In the genomic region with DNA sequence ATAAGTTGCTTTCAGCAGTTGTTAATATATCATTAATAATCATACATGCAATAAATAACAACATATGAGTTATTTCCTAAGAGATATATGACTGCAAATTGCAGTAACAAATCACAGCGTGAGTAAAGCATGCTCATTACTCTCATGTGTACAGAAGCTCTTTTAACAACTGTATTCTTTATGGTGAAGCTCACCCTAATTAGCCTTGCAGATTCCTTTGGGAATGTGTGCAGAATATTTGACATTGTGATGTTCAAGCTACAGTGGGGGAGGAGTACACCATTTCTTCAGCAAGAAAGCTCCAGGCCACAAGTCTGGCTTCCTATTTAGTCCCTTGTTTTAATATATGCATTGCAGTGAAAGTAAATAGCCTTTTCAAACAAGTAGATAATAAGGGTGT, we compare ENCODE assay signal across 17 mouse cellular contexts.
DNase-seq lines count a peak whose midpoint lies in the region; ATAC-seq and TF ChIP-seq lines count a peak whose summit lies in the region.
"Had no signal": no experiment of that assay in that cellular context is flagged by ENCODE, and none has a peak within 500 bp of the region (broad histone marks: within the 10 kb centered on the region; RNA-seq: fewer than 3 reads in every experiment).

No protein-coding gene starts in this region.

- H3K4me2 ChIP-seq in forebrain, embryonic 13.5 days: no peak overlapping the region
- H3K4me2 ChIP-seq in hindbrain, embryonic 16.5 days (ENCODE audit: low read length): no peak overlapping the region
- no peak overlapping the region for H3K4me2 ChIP-seq in neural tube, embryonic 12.5 days (replicated peaks)
- H3K4me2 ChIP-seq: kidney, embryonic 15.5 days; limb, embryonic 15.5 days had no signal

- H3K9ac ChIP-seq in forebrain, embryonic 13.5 days: no peak overlapping the region
- no peak overlapping the region for H3K9ac ChIP-seq in hindbrain, embryonic 16.5 days (ENCODE audit: low read depth, low read length)
- no peak overlapping the region for H3K9ac ChIP-seq in neural tube, embryonic 12.5 days
- H3K9ac ChIP-seq: kidney, embryonic 15.5 days; limb, embryonic 15.5 days; liver, postnatal 0 days had no signal

- 16% methylated on average over 1 of the region's 1 CpGs for WGBS in forebrain, embryonic 13.5 days
- WGBS in hindbrain, embryonic 16.5 days: 11% methylated on average over 1 of the region's 1 CpGs
- 33% methylated on average over 1 of the region's 1 CpGs for WGBS in neural tube, embryonic 12.5 days

- no peak overlapping the region for H3K4me3 ChIP-seq in forebrain, embryonic 13.5 days
- no peak overlapping the region for H3K4me3 ChIP-seq in hindbrain, embryonic 16.5 days (ENCODE audit: low read length)
- no peak overlapping the region for H3K4me3 ChIP-seq in neural tube, embryonic 12.5 days
- H3K4me3 ChIP-seq: gastrocnemius, adult 2 months; heart, adult 2 months; kidney, embryonic 15.5 days; limb, embryonic 15.5 days had no signal

- intact Hi-C loops in gastrocnemius, postnatal 36 days (cut with DNase I): no loop called here

- H3K36me3 ChIP-seq in forebrain, embryonic 13.5 days (ENCODE audit: poor library complexity, severe bottlenecking): no peaks in the 10 kb centered on the region
- no peaks in the 10 kb centered on the region for H3K36me3 ChIP-seq in hindbrain, embryonic 16.5 days (ENCODE audit: control insufficient read depth, insufficient read depth, low read length)
- no peaks in the 10 kb centered on the region for H3K36me3 ChIP-seq in neural tube, embryonic 12.5 days
- H3K36me3 ChIP-seq: kidney, embryonic 15.5 days; limb, embryonic 15.5 days had no signal

- H3K27ac ChIP-seq in forebrain, embryonic 13.5 days: no peak overlapping the region
- no peak overlapping the region for H3K27ac ChIP-seq in hindbrain, embryonic 16.5 days (ENCODE audit: low read depth, low read length)
- no peak overlapping the region for H3K27ac ChIP-seq in neural tube, embryonic 12.5 days
- H3K27ac ChIP-seq: gastrocnemius, adult 2 months; heart, adult 2 months; kidney, embryonic 15.5 days; limb, embryonic 15.5 days; macrophage had no signal

- peaks cover 22% of the 10 kb centered on the region for H3K4me1 ChIP-seq in forebrain, embryonic 13.5 days
- H3K4me1 ChIP-seq in hindbrain, embryonic 16.5 days (ENCODE audit: control insufficient read depth, insufficient read depth, low read depth, low read length): 0 out of 2 replicates have a peak, but pooled peaks cover 2% of the 10 kb centered on the region
- H3K4me1 ChIP-seq in neural tube, embryonic 12.5 days: no peaks in the 10 kb centered on the region
- H3K4me1 ChIP-seq: kidney, embryonic 15.5 days; limb, embryonic 15.5 days had no signal

- no peak for TF ChIP-seq CTCF in brain, embryonic 14.5 days (IDR thresholded peaks at IDR 0.05; ENCODE audit: borderline replicate concordance, extremely low read depth, insufficient read depth, insufficient read length)

- peak; percentile 90 for ATAC-seq in forebrain, embryonic 13.5 days
- peak; percentile 67; the same call in 1 of the 2 replicates for ATAC-seq in hindbrain, embryonic 16.5 days
- ATAC-seq in neural tube, embryonic 12.5 days (ENCODE audit: low FRiP score, low read depth): peak; percentile 69
- ATAC-seq: CD4-positive, CD25-positive, alpha-beta regulatory T cell, adult 4 months; liver, postnatal 0 days had no signal

- no peak for TF ChIP-seq POLR2A in brain, embryonic 14.5 days (IDR thresholded peaks at IDR 0.05; ENCODE audit: borderline replicate concordance, extremely low read depth, insufficient read depth, insufficient read length, poor library complexity, severe bottlenecking)

- DNase-seq in brain, embryonic 14.5 days (ENCODE audit: low read depth): peak; percentile 92
- DNase-seq in right cerebral cortex, postnatal 25 days: no peak
- DNase-seq in gastrocnemius, postnatal 36 days: no peak
- DNase-seq in lung, adult 18-20 months: no peak
- DNase-seq: adrenal gland, postnatal 36 days; cerebellum, adult 9-11 months; gastrocnemius, adult 2 months; heart, adult 2 months; liver, postnatal 0 days; thymus, adult 2 months had no signal

- no peaks in the 10 kb centered on the region for H3K9me3 ChIP-seq in forebrain, embryonic 13.5 days (replicated peaks)
- no peaks in the 10 kb centered on the region for H3K9me3 ChIP-seq in hindbrain, embryonic 16.5 days (ENCODE audit: control insufficient read depth, low read length)
- no peaks in the 10 kb centered on the region for H3K9me3 ChIP-seq in neural tube, embryonic 12.5 days
- H3K9me3 ChIP-seq: kidney, embryonic 15.5 days; limb, embryonic 15.5 days had no signal

- no peaks in the 10 kb centered on the region for H3K27me3 ChIP-seq in forebrain, embryonic 13.5 days
- H3K27me3 ChIP-seq in hindbrain, embryonic 16.5 days (replicated peaks; ENCODE audit: control insufficient read depth, insufficient read depth, low read length): no peaks in the 10 kb centered on the region
- no peaks in the 10 kb centered on the region for H3K27me3 ChIP-seq in neural tube, embryonic 12.5 days (replicated peaks)
- H3K27me3 ChIP-seq: kidney, embryonic 15.5 days; limb, embryonic 15.5 days had no signal
